Mouse (Mus musculus) embryo, embryonic 11.5 days (tissue): ENCODE measurements around the gene Ercc8.

Experiments used
- DNase-seq: peaks from one replicate; pipeline ENCODE4 v3.0.0-alpha.2; 2012; ENCODE audit warnings: low read depth, low spot score

The Ercc8 gene

GRCm38 (mm10) chr13:108158465-108159240 is at the start of gene Ercc8, which contains the start of gene Ndufaf2:
Gene Ercc8 (plus strand): TSS chr13:108158731.
Gene Ndufaf2 (minus strand): TSS chr13:108158623.
- DNase-seq, result peak; percentile 92

- DNase-seq, result no peak
Observed at GRCm38 (mm10) chr13:108110929-108111328, 47.6 kb upstream of the Ercc8 start.

- no peak for DNase-seq
Observed at GRCm38 (mm10) chr13:108113536-108113935, 45.0 kb upstream of the Ercc8 start.

- DNase-seq, result no peak
Observed at GRCm38 (mm10) chr13:108114257-108114656, 44.3 kb upstream of the Ercc8 start.

- DNase-seq, result no peak
Observed at GRCm38 (mm10) chr13:108117654-108118053, 40.9 kb upstream of the Ercc8 start.

- DNase-seq, result no peak
Observed at GRCm38 (mm10) chr13:108118188-108118587, 40.3 kb upstream of the Ercc8 start.

- no peak for DNase-seq
Observed at GRCm38 (mm10) chr13:108119411-108120310, 38.9 kb upstream of the Ercc8 start.

GRCm38 (mm10) chr13:108123109-108123723 is 35.3 kb upstream of the Ercc8 start:
- DNase-seq, result no peak

GRCm38 (mm10) chr13:108124096-108124495 is 34.4 kb upstream of the Ercc8 start:
- no peak for DNase-seq

GRCm38 (mm10) chr13:108126246-108126645 is 32.3 kb upstream of the Ercc8 start:
- DNase-seq, result no peak

GRCm38 (mm10) chr13:108127130-108127529 is 31.4 kb upstream of the Ercc8 start:
- peak; percentile 13 for DNase-seq

- no peak for DNase-seq
Observed at GRCm38 (mm10) chr13:108127883-108128282, 30.6 kb upstream of the Ercc8 start.

- DNase-seq, result no peak
Observed at GRCm38 (mm10) chr13:108129070-108129469, 29.5 kb upstream of the Ercc8 start.

- DNase-seq, result no peak
Observed at GRCm38 (mm10) chr13:108130737-108131136, 27.8 kb upstream of the Ercc8 start.

GRCm38 (mm10) chr13:108132031-108132819 is 26.3 kb upstream of the Ercc8 start:
- no peak for DNase-seq

GRCm38 (mm10) chr13:108135617-108136016 is 22.9 kb upstream of the Ercc8 start:
- no peak for DNase-seq

- DNase-seq, result no peak
Observed at GRCm38 (mm10) chr13:108138403-108138977, 20.0 kb upstream of the Ercc8 start.

- no peak for DNase-seq
Observed at GRCm38 (mm10) chr13:108144086-108144485, 14.4 kb upstream of the Ercc8 start.

GRCm38 (mm10) chr13:108151782-108152181 is 6.7 kb upstream of the Ercc8 start:
- DNase-seq, result no peak

GRCm38 (mm10) chr13:108152650-108153372 is 5.7 kb upstream of the Ercc8 start:
- peak; percentile 55 for DNase-seq
